Mouse (Mus musculus) bone marrow macrophage, adult 2 months (primary cell): ENCODE measurements around the gene Sec1.

ENCODE experiments used
- CTCF ChIP-seq: IDR thresholded peaks from 2 replicates; pipeline ENCODE4 v1.5.1; 2012; ENCODE audit warnings: low read depth, mild to moderate bottlenecking, low read length, moderate library complexity
- POLR2A ChIP-seq: IDR thresholded peaks from 2 replicates; pipeline ENCODE4 v1.6.1; 2012; ENCODE audit warnings: mild to moderate bottlenecking, low read depth, low read length, borderline replicate concordance

- no peak for TF ChIP-seq CTCF
- TF ChIP-seq POLR2A, result no peak
These were observed 36.7 kb upstream of the Sec1 start for GRCm38 (mm10) chr7:45730727-45731431.
